Mouse (Mus musculus): Measurements from ENCODE around the gene Dusp6. TPM values are rescaled to one million over a fixed set of nuclear protein-coding genes. Genes with fewer than 3 reads are reported as not detected.
A peak's percentile ranks its signal among the peaks of the same experiment; 100 is the strongest.

Gene Dusp6
- polyA plus RNA-seq, 1 experiment from 2014 or later, result 40.6 TPM

- no peaks in the 10 kb centered on the region for H3K36me3 ChIP-seq
- peaks cover 46% of the 10 kb centered on the region for H3K4me1 ChIP-seq
- ATAC-seq (ENCODE audit: extremely low read depth, insufficient number of reproducible peaks, low FRiP score, low TSS enrichment), result no peak
- WGBS, result 70% methylated on average over 10 of the region's 10 CpGs
- peak overlapping the region; percentile 87 for H3K27ac ChIP-seq (replicated peaks)
- no peaks in the 10 kb centered on the region for H3K27me3 ChIP-seq (replicated peaks)
- H3K4me2 ChIP-seq, result peak overlapping the region; percentile 63
- H3K4me3 ChIP-seq, result peak overlapping the region; percentile 22; the same call in 1 of the 2 replicates
- H3K9ac ChIP-seq, result peak overlapping the region; percentile 60
- H3K9me3 ChIP-seq, result no peaks in the 10 kb centered on the region
Measured at GRCm38 (mm10) chr10:99283981-99284385, 21.0 kb downstream of the Dusp6 start.

- Histone ChIP-seq H3K4me1 (peaks cover 43% of the 10 kb centered on the region), H3K27ac (replicated peaks) (peak overlapping the region; percentile 87), H3K27me3 (replicated peaks) (no peaks in the 10 kb centered on the region), H3K9ac (peak overlapping the region; percentile 58), H3K4me3 (peak overlapping the region; percentile 22; the same call in 1 of the 2 replicates), H3K9me3 (no peaks in the 10 kb centered on the region), H3K36me3 (no peaks in the 10 kb centered on the region), H3K4me2 (peak overlapping the region; percentile 63)
- no peak for ATAC-seq (ENCODE audit: extremely low read depth, insufficient number of reproducible peaks, low FRiP score, low TSS enrichment)
- 20% methylated on average over 9 of the region's 9 CpGs for WGBS
Measured at GRCm38 (mm10) chr10:99284918-99285317, 21.9 kb downstream of the Dusp6 start.

GRCm38 (mm10) chr10:99285759-99286158, 22.7 kb downstream of the Dusp6 start:
- H3K9ac ChIP-seq, result 0 out of 2 replicates have a peak overlapping the region, but pooled peaks have one; percentile 34
- H3K36me3 ChIP-seq, result no peaks in the 10 kb centered on the region
- H3K27me3 ChIP-seq (replicated peaks), result no peaks in the 10 kb centered on the region
- no peaks in the 10 kb centered on the region for H3K9me3 ChIP-seq
- WGBS, result 7% methylated on average over 8 of the region's 8 CpGs
- H3K27ac ChIP-seq (replicated peaks), result peak overlapping the region; percentile 87
- peak overlapping the region; percentile 63 for H3K4me2 ChIP-seq
- no peak overlapping the region for H3K4me3 ChIP-seq
- no peak for ATAC-seq (ENCODE audit: extremely low read depth, insufficient number of reproducible peaks, low FRiP score, low TSS enrichment)
- H3K4me1 ChIP-seq, result peaks cover 43% of the 10 kb centered on the region

- Histone ChIP-seq H3K9me3 (no peaks in the 10 kb centered on the region), H3K4me3 (no peak overlapping the region), H3K36me3 (no peaks in the 10 kb centered on the region), H3K4me1 (peaks cover 43% of the 10 kb centered on the region), H3K27ac (replicated peaks) (peak overlapping the region; percentile 87), H3K9ac (0 out of 2 replicates have a peak overlapping the region, but pooled peaks have one; percentile 33), H3K27me3 (replicated peaks) (no peaks in the 10 kb centered on the region), H3K4me2 (peak overlapping the region; percentile 63)
- 37% methylated on average over 7 of the region's 7 CpGs for WGBS
- no peak for ATAC-seq (ENCODE audit: extremely low read depth, insufficient number of reproducible peaks, low FRiP score, low TSS enrichment)
Measured at GRCm38 (mm10) chr10:99286213-99286612, 23.2 kb downstream of the Dusp6 start.

GRCm38 (mm10) chr10:99286787-99287186, 23.8 kb downstream of the Dusp6 start:
- peak overlapping the region; percentile 37 for H3K4me3 ChIP-seq
- WGBS, result 3% methylated on average over 17 of the region's 17 CpGs
- peak; percentile 51; the same call in 1 of the 2 replicates for ATAC-seq (ENCODE audit: extremely low read depth, insufficient number of reproducible peaks, low FRiP score, low TSS enrichment)
- H3K27me3 ChIP-seq (replicated peaks), result no peaks in the 10 kb centered on the region
- peak overlapping the region; percentile 48 for H3K9ac ChIP-seq
- no peaks in the 10 kb centered on the region for H3K36me3 ChIP-seq
- H3K4me2 ChIP-seq, result peak overlapping the region; percentile 63
- H3K27ac ChIP-seq (replicated peaks), result peak overlapping the region; percentile 87
- peaks cover 43% of the 10 kb centered on the region for H3K4me1 ChIP-seq
- no peaks in the 10 kb centered on the region for H3K9me3 ChIP-seq

- H3K27ac ChIP-seq (replicated peaks), result peak overlapping the region; percentile 87
- WGBS, result 18% methylated on average over 6 of the region's 6 CpGs
- H3K9me3 ChIP-seq, result no peaks in the 10 kb centered on the region
- H3K4me1 ChIP-seq, result peaks cover 43% of the 10 kb centered on the region
- ATAC-seq (ENCODE audit: extremely low read depth, insufficient number of reproducible peaks, low FRiP score, low TSS enrichment), result no peak
- no peaks in the 10 kb centered on the region for H3K36me3 ChIP-seq
- no peaks in the 10 kb centered on the region for H3K27me3 ChIP-seq (replicated peaks)
- peak overlapping the region; percentile 37 for H3K4me3 ChIP-seq
- H3K4me2 ChIP-seq, result peak overlapping the region; percentile 63
- peak overlapping the region; percentile 48 for H3K9ac ChIP-seq
Measured at GRCm38 (mm10) chr10:99287206-99287605, 24.2 kb downstream of the Dusp6 start.

GRCm38 (mm10) chr10:99289176-99289575, 26.1 kb downstream of the Dusp6 start:
- Histone ChIP-seq H3K4me3 (no peak overlapping the region), H3K36me3 (no peaks in the 10 kb centered on the region), H3K27me3 (replicated peaks) (no peaks in the 10 kb centered on the region), H3K9ac (no peak overlapping the region), H3K4me2 (no peak overlapping the region), H3K4me1 (peaks cover 35% of the 10 kb centered on the region), H3K9me3 (no peaks in the 10 kb centered on the region), H3K27ac (replicated peaks) (no peak overlapping the region)
- WGBS, result 76% methylated on average over 5 of the region's 5 CpGs
- ATAC-seq (ENCODE audit: extremely low read depth, insufficient number of reproducible peaks, low FRiP score, low TSS enrichment), result no peak

- Histone ChIP-seq H3K4me3 (no peak overlapping the region), H3K4me2 (no peak overlapping the region), H3K4me1 (no peaks in the 10 kb centered on the region; the same call in 1 of the 2 replicates), H3K36me3 (no peaks in the 10 kb centered on the region), H3K27ac (replicated peaks) (no peak overlapping the region), H3K9ac (no peak overlapping the region), H3K9me3 (no peaks in the 10 kb centered on the region), H3K27me3 (replicated peaks) (no peaks in the 10 kb centered on the region)
- no peak for ATAC-seq (ENCODE audit: extremely low read depth, insufficient number of reproducible peaks, low FRiP score, low TSS enrichment)
- 88% methylated on average over 3 of the region's 3 CpGs for WGBS
Measured at GRCm38 (mm10) chr10:99293111-99293640, 30.1 kb downstream of the Dusp6 start.

GRCm38 (mm10) chr10:99297721-99298120, 34.7 kb downstream of the Dusp6 start:
- Histone ChIP-seq H3K9ac (no peak overlapping the region), H3K9me3 (no peaks in the 10 kb centered on the region), H3K36me3 (no peaks in the 10 kb centered on the region), H3K4me1 (peaks cover 33% of the 10 kb centered on the region), H3K27ac (replicated peaks) (no peak overlapping the region), H3K4me2 (no peak overlapping the region), H3K27me3 (replicated peaks) (no peaks in the 10 kb centered on the region), H3K4me3 (no peak overlapping the region)
- no peak for ATAC-seq (ENCODE audit: extremely low read depth, insufficient number of reproducible peaks, low FRiP score, low TSS enrichment)
- 59% methylated on average over 3 of the region's 3 CpGs for WGBS

- Histone ChIP-seq H3K4me3 (no peak overlapping the region), H3K27ac (replicated peaks) (peak overlapping the region; percentile 29), H3K27me3 (replicated peaks) (no peaks in the 10 kb centered on the region), H3K36me3 (no peaks in the 10 kb centered on the region), H3K9ac (0 out of 2 replicates have a peak overlapping the region, but pooled peaks have one; percentile 8), H3K9me3 (no peaks in the 10 kb centered on the region), H3K4me1 (peaks cover 33% of the 10 kb centered on the region), H3K4me2 (peak overlapping the region; percentile 29; the same call in 1 of the 2 replicates)
- ATAC-seq (ENCODE audit: extremely low read depth, insufficient number of reproducible peaks, low FRiP score, low TSS enrichment), result no peak
- 30% methylated on average over 18 of the region's 18 CpGs for WGBS
Measured at GRCm38 (mm10) chr10:99298328-99299295, 35.6 kb downstream of the Dusp6 start.

- peak overlapping the region; percentile 29; the same call in 1 of the 2 replicates for H3K4me2 ChIP-seq
- WGBS, result 29% methylated on average over 9 of the region's 9 CpGs
Measured at GRCm38 (mm10) chr10:99299303-99299702, 36.3 kb downstream of the Dusp6 start.

More at GRCm38 (mm10) chr10:99299303-99299702, 36.3 kb downstream of the Dusp6 start:
- H3K4me1 ChIP-seq, result peaks cover 33% of the 10 kb centered on the region
- 0 out of 2 replicates have a peak overlapping the region, but pooled peaks have one; percentile 13 for H3K9ac ChIP-seq
- no peaks in the 10 kb centered on the region for H3K36me3 ChIP-seq
- peak overlapping the region; percentile 29 for H3K27ac ChIP-seq (replicated peaks)
- no peak for ATAC-seq (ENCODE audit: extremely low read depth, insufficient number of reproducible peaks, low FRiP score, low TSS enrichment)
- no peaks in the 10 kb centered on the region for H3K27me3 ChIP-seq (replicated peaks)
- H3K4me3 ChIP-seq, result no peak overlapping the region
- no peaks in the 10 kb centered on the region for H3K9me3 ChIP-seq
